Mouse (Mus musculus) R1 (cell line): Measurements from ENCODE around the gene Pik3c2a.
A peak's percentile ranks its signal among the peaks of the same experiment; 100 is the strongest.

Experiments used
- DNase-seq: peaks from one replicate; pipeline ENCODE4 v3.0.0-alpha.2; 2018; ENCODE audit warnings: low read depth, low spot score

Gene Pik3c2a

GRCm38 (mm10) chr7:116443004-116443696 is at the start of gene Pik3c2a:
TSS of gene Pik3c2a (minus strand) at chr7:116443449.
- DNase-seq, result peak; percentile 96

- DNase-seq, result no peak
Observed at GRCm38 (mm10) chr7:116491113-116491512, 47.9 kb upstream of the Pik3c2a start.

GRCm38 (mm10) chr7:116485062-116485601 is 41.9 kb upstream of the Pik3c2a start:
- no peak for DNase-seq

GRCm38 (mm10) chr7:116484213-116484612 is 41.0 kb upstream of the Pik3c2a start:
- no peak for DNase-seq

GRCm38 (mm10) chr7:116483782-116484181 is 40.5 kb upstream of the Pik3c2a start:
- DNase-seq, result no peak

DNA sequence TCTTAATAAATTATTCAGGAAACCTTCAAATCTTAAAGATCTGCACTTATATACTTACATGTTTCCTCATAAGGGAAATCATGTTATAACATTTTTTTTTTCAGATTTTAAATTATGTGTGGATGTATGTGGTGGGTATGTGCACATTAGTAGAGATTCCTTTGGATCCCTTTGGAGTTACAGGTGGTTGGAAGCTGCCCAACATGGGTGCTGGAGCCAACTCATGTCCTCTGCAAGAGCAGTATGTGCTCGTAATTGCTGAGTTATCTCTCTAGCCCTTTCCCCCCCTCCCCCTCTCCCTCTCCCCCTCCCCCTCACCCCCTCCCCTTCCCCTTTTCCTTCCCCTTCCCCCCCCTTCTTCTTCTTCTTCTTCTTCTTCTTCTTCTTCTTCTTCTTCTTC is 39.9 kb upstream of the Pik3c2a start:
- DNase-seq, result no peak

DNA sequence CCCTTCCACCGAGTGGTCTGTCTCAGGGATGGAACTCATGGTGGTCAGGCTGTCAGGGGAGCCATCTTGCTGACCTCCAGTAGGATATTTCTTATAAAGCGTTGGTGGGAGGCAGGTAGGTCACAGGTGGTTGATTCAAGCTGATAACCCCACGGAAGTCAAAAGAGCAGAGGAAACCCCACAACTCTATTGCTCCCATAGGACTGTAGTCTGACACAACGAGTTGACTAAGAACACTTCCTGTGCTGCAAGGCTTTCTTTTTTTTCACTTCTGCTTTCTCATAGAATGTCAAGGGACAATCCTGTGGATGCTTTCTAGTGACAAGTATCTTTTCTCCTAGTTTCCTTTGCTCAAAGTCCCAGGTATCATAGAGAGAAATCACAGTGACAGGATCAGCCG is 33.0 kb upstream of the Pik3c2a start:
- DNase-seq, result no peak

GRCm38 (mm10) chr7:116475836-116476235 is 32.6 kb upstream of the Pik3c2a start:
- no peak for DNase-seq

- peak; percentile 75 for DNase-seq
Observed at GRCm38 (mm10) chr7:116462114-116462513, 18.9 kb upstream of the Pik3c2a start.

DNA sequence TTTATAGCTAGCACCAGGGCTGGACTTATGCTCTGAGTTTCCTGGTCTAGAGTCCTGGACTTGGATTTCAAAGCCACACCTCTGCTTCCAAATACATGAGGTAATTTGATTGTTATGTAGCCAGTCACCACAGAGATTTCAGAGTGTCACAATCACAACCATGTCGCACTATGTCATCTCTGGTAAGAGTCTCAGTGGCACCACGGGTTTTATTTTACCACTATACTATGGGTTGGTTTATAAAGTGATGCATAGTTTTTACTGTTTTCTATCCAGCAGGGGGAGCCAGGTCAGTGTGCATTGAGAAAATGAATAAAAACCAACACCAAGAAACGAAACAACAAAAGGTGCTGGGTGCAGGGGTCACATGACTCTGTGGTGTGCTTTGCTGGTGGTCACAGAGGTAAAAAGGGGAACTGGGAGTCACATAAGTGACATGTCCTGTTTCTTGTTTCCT is 15.8 kb upstream of the Pik3c2a start:
- peak; percentile 21 for DNase-seq

DNA sequence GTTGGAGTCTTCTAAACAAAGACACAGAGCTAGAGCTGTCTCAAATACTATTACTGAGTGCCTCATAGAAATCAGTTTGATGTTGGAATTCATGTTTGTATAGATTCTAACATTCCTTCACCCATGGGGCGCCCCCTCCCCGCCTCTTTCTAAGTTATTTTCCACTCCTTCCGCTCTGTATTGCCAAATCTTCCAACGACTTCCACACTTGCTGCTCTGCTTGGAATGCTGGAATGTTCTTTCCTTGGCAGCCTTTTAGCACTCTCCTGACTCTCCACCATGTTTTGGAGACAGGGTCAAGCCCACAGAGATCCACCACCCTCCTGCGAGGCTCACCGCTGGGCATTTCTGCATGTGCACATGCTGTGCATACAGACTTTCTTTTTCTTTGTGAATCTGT is 14.1 kb upstream of the Pik3c2a start:
- peak; percentile 39 for DNase-seq

GRCm38 (mm10) chr7:116456964-116457363 is 13.7 kb upstream of the Pik3c2a start:
- no peak for DNase-seq

DNA sequence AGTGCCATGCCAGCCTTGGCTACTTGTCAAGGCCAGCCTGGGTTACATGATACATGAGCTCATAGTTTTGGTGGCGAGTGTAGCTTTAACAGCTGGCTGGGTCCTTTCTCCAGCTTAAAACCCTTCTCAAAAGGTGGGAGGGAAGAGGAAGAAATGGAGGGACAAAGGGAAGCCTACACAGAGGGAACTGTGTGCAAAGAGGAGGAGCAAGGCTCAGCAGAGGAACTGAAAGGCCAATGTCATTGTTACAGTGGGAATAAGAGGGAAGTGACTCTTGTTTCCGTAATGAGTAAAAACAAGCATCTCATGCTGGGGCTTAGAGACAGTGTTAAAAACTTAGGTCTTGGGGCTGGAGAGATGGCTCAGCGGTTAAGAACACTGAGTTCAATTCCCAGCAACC is 3.4 kb upstream of the Pik3c2a start:
- DNase-seq, result peak; percentile 27

DNA sequence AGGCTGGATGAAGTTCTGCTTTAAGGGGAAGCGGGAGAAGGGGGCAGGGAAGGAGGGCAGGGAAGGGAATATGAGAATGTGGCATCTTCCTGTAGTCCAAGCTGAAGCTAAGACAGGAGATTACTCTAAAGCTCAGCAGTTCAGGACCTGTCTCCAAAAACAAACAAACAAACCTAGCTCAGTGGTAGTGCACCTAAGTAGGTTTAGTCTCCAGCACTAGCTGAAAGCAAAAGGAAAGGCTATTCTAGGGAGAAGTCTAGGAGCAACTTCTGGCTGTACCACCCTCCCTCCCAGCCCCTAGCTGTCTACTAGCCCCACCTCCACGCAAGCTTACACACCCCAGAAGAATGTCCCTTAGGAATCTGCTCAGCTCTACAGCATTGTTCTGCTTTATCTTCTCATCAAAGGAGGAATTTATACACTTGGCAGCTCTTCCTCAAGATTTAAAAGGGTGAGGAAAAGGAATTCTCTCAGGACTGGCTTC is 1.1 kb upstream of the Pik3c2a start:
- DNase-seq, result peak; percentile 92

DNA sequence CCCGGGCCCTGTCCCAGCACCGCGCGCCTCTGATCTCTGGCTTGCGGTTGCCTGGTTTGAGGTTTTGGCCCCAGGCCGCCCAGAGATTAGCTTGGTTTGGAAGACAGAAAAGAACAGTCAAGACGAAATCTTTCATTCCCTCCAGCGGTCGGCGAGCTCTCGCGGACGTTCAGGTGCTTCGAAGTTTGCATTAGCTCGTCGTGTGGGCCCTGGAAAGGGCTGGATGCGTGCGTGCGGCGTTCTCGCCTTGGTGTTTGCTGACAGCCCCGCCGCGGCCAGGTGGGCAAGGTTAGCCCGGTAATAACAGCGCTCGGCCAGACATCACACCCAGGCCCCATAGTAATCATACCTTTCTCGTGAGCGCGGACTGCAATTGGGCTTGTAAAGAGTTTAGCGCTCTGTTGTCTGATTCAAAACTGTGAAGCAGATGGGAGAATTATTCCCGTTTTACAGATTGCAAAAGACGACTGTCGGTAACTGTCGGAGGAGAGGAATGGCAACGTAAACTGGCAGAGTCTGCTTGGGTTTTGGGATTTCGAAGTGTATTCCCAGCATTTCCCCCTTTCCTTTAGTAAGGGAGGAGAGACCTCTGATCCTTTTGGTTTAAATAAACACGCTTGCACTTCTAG is 562 bp upstream of the Pik3c2a start:
- DNase-seq, result peak; percentile 82

- no peak for DNase-seq
Observed at GRCm38 (mm10) chr7:116442226-116442625, 1.0 kb downstream of the Pik3c2a start.

DNA sequence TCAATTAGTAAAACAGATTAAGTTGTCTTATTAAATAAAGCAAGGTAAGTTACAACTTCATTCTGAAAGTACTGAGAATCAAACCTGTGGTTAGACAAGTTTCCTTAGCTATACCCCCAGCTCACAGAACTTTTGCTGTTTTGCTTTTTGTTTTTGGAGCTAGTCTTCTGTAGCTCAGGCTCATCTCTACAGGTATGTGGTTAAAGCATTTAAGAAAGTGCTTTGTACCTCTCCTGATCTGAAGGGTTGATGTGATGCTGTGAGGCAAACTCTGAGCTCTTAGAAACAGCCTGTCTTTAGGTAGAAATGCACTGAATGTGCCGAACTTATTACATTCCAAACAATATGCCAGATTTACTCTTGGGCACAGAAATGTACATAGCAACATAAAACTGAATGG is 1.9 kb downstream of the Pik3c2a start:
- DNase-seq, result no peak

DNA sequence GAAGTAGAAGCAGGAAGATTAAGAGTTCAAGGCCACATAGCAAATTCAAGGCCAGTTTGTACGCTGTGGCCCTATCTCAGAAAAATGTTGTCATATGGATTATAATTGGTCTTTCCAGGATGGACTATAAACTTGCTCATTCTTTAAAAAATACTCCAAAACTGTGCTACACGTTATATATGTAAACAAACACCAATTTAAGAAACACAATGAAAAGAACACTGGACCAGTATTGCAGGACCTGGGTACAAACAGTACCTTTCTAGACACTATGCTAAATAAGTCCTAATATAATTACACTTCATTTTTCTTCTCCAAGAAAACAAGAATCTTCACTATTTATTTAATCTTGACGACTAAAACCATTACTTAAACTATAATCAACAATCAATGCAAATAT is 11.6 kb downstream of the Pik3c2a start:
- DNase-seq, result no peak

- no peak for DNase-seq
Observed at GRCm38 (mm10) chr7:116430926-116431325, 12.3 kb downstream of the Pik3c2a start.

DNA sequence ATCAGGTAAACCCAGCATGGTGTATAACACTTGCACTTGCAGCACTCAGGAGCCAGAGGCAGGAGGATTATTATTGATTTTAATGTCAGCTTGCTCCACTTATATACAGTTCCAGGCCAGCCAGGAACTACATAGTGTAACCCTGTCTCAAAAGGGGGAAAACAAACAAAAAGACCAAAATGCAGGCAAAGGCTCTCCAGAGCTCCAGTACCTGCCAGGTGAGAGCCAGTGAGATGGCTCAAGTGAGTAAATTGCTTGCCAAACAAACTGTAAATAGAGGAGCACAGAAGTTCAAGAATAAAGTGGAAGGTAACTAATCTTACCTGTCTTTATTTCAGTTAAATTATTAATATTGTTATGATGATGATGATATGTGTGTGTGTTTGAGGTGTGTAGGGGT is 16.0 kb downstream of the Pik3c2a start:
- no peak for DNase-seq

DNA sequence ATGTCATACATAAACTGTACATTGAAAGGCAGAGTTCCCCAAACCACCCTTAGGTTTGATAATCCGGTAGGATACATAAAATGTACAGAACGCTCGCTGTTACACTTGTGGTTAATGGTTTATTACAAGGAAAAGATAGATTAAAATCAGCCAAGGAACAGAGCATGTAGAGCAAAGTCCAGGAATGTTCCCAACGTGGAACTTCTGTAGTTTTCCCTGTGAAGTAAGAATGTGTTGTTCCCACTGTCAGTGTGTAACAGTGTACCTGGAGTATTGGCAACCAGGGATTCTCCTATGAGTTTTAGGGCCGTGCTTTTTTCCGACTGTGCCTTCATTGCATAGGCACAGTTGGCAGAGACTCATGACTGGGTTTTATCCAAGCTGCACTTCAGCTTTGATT is 17.5 kb downstream of the Pik3c2a start:
- DNase-seq, result no peak

DNA sequence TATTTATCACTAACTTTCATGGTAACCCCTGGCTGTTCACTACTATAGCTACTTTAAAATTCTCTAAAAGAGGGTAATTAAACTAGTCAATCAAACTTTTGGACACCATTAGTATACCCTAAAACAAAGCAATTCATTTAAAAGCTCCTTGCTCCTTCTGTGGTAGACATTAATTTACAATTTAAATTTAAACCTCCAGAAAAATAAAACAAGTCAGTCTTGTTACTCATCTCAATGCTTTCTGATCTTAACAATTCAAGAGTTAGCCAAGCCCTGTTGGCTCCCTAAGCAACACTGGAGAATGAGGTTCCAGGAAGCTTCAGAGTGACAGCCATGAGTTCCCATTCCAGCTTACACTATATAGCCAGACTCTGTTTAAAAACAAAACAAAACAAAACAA is 22.2 kb downstream of the Pik3c2a start:
- DNase-seq, result no peak

DNA sequence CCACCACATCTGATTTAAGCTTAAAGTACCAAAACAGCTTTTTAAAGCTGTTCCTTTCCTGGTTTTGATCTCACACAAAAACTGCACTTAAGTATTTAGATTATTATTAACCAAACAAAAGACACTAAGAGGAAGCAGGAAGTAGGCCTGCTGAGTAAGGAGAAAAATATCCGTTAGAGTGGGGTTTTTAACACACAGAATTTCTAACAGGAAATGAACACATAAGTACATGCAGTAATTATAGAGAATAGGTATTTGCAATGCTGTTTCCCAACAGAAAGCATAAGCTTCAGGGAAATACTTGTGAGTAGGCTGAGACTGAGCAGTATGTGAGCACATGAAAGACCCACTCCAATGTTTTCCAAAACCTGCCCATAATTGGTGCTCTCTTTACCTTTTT is 33.8 kb downstream of the Pik3c2a start:
- no peak for DNase-seq
